Mouse (Mus musculus) left cerebral cortex, postnatal 25 days (tissue): Measurements from ENCODE around the gene Rab25. TPM values are rescaled to one million over a fixed set of nuclear protein-coding genes. Genes with fewer than 3 reads are reported as not detected.

Experiments used
- DNase-seq, 2 experiments: peaks; one replicate each; pipeline ENCODE4 v3.0.0; 2022; ENCODE audit warnings: low spot score in 2 of 2, mixed read lengths in 1 of 2
- intact Hi-C: fragments of 180-260 bp; cut with DNase I; formaldehyde crosslinking; loops from one replicate; pipeline ENCODE4 v1.15.1; 2025
- microRNA-seq, 2 experiments: library from miRNA; unstranded; fragments of <30 nt; microRNA quantifications; one replicate each; pipeline ENCODE4 v1.2.0; 2022
- total RNA-seq, 2 experiments: library from RNA; stranded (reverse); gene quantifications; 2 replicates each; pipeline ENCODE4 v1.2.3; 2021

The Rab25 gene
- total RNA-seq, 2 experiments from 2014 or later, result not detected

DNA sequence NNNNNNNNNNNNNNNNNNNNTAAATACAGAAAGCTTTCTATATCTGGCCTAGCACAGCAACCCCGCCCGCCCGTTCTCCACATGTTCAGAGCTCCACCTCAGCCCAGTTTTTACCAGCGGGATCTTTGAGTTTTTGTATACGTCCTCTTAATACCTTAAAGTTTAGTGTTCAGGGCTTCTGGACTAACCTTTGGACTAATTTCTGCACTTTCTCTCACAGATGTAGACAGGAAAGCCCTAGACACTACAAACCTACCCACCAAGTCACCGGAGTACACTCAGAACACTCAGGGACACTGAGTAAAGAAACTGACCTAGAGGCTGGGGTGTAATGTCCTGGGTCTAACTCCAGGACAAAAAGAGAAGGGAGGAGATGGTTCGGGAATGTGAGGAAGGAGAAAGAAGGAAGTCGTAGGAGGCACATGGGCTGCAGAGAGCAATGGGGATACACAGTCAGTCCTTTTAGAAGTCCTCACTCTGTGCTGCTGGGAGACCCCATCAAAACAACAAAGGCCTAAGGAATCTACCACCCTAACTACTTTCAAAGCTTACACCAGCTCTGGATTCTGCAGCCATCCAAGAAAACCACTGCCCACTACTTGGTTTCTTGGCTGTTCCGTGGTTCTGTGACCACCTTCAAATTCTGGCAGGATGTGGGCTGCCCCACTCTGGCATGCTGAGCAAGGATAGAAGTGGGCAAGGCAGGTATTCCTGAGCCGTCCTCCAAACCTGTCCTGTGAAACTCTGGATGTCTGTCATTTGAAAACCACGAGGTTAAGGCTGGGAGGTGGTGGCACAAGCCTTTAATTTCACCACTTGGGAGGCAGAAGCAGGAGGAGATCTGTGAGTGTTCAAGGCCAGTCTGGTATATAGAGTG lies 54.2 kb downstream of the Rab25 start:
- no peak for DNase-seq
- intact Hi-C loops, result no loop called here

Small RNAs within 50 kb of the gene (microRNA-seq; reads per million reads assigned to microRNA genes)
- gene Mir1905, result 0 reads per million in 2 experiments

Other genes with a start within 250 kb of the Rab25 start
- 10 to 100 TPM; 91.0 to 91.4 TPM for gene Glmp, start 223.3 kb downstream of the Rab25 start, total RNA-seq
- 1 to 10 TPM; 1.2 to 2.6 TPM for gene Tmem79, start 212.2 kb downstream of the Rab25 start, total RNA-seq
- 10 to 100 TPM; 68.4 to 77.9 TPM for gene Smg5, start 212.0 kb downstream of the Rab25 start, total RNA-seq
- gene Paqr6, start 183.7 kb downstream of the Rab25 start, total RNA-seq, result 1 to 10 TPM; 4.9 to 5.2 TPM
- gene Bglap3, start 175.6 kb downstream of the Rab25 start, total RNA-seq, result 1 to 10 TPM; 1.0 to 1.1 TPM
- not detected for gene Bglap2, start 169.6 kb downstream of the Rab25 start, total RNA-seq
- gene Bglap, start 163.8 kb downstream of the Rab25 start, total RNA-seq, result 1 to 10 TPM in 1 of 2 experiments, under 1 TPM in 1; 0.96 to 4.2 TPM
- gene Pmf1, start 138.0 kb downstream of the Rab25 start, total RNA-seq, result 1 to 10 TPM; 5.1 to 6.2 TPM
- 10 to 100 TPM; 77.4 to 79.3 TPM for gene Slc25a44, start 123.2 kb downstream of the Rab25 start, total RNA-seq
- gene Sema4a, start 87.1 kb downstream of the Rab25 start, total RNA-seq, result 10 to 100 TPM; 49.2 to 57.9 TPM
- 10 to 100 TPM; 42.1 to 48.7 TPM for gene Lmna, start 38.3 kb downstream of the Rab25 start, total RNA-seq
- 1 to 10 TPM; 2.8 to 3.0 TPM for gene Mex3a, start 15.9 kb downstream of the Rab25 start, total RNA-seq
- 10 to 100 TPM; 96.9 to 99.5 TPM for gene Lamtor2, start 4.8 kb upstream of the Rab25 start, total RNA-seq
- gene Ubqln4, start 5.5 kb upstream of the Rab25 start, total RNA-seq, result 100 to 1,000 TPM; 128 to 129 TPM
- gene Ssr2, start 27.6 kb upstream of the Rab25 start, total RNA-seq, result 100 to 1,000 TPM in 1 of 2 experiments, 10 to 100 TPM in 1; 97.7 to 106 TPM
- 100 to 1,000 TPM; 245 to 246 TPM for gene Arhgef2, start 57.7 kb upstream of the Rab25 start, total RNA-seq
- not detected for gene Rxfp4, start 104.8 kb upstream of the Rab25 start, total RNA-seq
- 10 to 100 TPM; 54.0 to 57.1 TPM for gene Khdc4, start 137.5 kb upstream of the Rab25 start, total RNA-seq
- 10 to 100 TPM; 49.1 to 49.9 TPM for gene Rit1, start 168.5 kb upstream of the Rab25 start, total RNA-seq
- 100 to 1,000 TPM; 527 to 544 TPM for gene Syt11, start 226.9 kb upstream of the Rab25 start, total RNA-seq